Mouse (Mus musculus) megakaryocyte-erythroid progenitor cell, adult 5-6 weeks (primary cell): ENCODE data around the gene Bricd5. TPM values are rescaled to one million over a fixed set of nuclear protein-coding genes. Genes with fewer than 3 reads are reported as not detected.
A peak's percentile ranks its signal among the peaks of the same experiment; 100 is the strongest.
"Not testable (repeated sequence)": the region's sequence is repeated elsewhere in the genome, so short reads cannot be mapped to it uniquely, and the experiment has no call there.

ENCODE experiments used
- ATAC-seq: replicated peaks from 2 replicates; pipeline ENCODE4 v1.8.0; 2016; ENCODE audit warnings: mild to moderate bottlenecking, inconsistent platforms; ENCODE audit not compliant: severe bottlenecking, poor library complexity, low FRiP score, low TSS enrichment
- total RNA-seq, 2 experiments: library from RNA; stranded (forward) in 1 of 2; stranded (reverse) in 1 of 2; fragments of 200-1000, 215-1000 nt in 1 of 2; fragments of >200 nt in 1 of 2; fragmentation: Nextera tagmentation in 1 of 2; gene quantifications; 2 replicates each; pipeline ENCODE4 v1.2.3; 2014 to 2017

Bricd5 gene
- total RNA-seq (2014; fragmentation: Nextera tagmentation) = not detected in 2 replicates
- 0.80 TPM in 1 of 2 replicates, not detected in the other for total RNA-seq (2017)

- no peak for ATAC-seq
These were observed at the start of gene Bricd5 for GRCm38 (mm10) chr17:24473612-24474275. Gene Bricd5, plus strand, starts transcription at chr17:24473884.

GRCm38 (mm10) chr17:24424489-24424888 is 49.2 kb upstream of the Bricd5 start:
- no peak for ATAC-seq

DNA sequence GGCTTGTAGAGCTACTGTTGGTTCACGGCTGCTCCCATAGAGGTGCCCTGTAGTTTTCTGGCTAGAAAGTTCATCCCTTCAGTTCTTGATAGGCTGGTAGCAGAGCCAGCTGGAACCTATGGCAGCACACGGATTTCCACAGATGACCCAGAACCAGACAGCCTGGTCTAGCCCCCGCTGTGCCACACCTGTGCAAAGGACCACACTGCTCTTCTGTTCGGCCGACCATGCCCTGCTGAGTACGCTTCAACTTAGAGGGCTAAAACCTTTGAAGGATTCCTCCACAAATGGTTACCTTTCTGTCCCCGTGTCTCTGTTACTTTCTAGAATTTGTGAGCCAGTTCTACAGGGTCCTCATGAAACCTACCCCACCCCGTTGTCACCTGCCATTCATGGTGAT is 48.4 kb upstream of the Bricd5 start:
- ATAC-seq = not testable (repeated sequence)

DNA sequence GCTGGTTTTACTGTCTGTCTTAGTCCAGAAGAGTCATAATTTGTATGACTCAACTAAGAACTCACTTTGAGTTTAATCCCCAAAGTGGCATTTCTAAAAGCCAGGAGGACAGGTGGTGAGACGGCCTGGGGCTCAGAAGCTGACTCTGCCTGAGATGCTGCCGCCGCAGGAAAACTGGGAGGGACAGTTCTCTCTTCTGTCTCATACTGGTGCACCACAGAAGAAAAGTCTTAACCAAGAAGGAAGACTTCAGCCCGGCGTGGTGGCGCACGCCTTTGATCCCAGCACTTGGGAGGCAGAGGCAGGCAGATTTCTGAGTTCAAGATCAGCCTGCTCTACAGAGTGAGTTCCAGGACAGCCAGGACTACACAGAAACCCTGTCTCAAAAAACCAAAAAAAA is 47.8 kb upstream of the Bricd5 start:
- ATAC-seq = no peak

DNA sequence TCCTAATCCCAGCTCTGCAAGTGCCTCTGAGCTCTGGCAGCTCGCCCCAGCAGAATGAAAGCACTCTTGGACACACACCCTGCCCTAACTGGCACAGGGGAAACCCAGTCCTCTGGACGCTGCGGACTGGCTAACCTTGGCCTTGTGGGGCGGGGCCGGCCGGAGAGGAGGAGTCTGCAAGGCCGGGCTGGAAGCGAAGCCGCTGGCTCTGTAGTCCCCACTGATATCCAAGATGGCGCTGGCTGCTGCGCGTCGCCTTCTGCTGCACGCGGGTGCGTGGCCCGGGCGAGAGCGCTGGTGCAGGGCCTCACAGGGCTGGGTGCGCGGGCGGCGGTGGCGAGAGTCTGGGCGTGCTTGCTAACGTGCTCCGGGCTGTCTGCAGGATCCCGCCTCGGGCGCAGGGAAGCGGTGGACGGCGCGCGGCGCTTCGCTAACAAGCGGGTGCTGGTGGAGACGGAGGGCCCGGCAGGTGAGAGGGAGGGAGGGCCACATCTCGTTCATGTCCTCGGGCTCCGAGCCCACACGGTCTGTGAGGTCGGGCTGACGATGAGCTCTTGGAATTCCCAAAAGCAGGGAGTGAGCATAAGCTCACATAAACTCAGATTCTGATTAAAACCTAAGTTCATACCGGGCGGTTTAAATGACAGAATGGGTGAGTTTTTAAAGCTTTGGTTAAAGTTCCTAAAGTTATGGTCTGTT is 47.1 kb upstream of the Bricd5 start, which contains the start of gene Eci1:
Gene Eci1, plus strand, starts transcription at position 171 of the 699 bp plus-strand sequence.
- peak; percentile 96 for ATAC-seq

- no peak for ATAC-seq
These were observed 46.5 kb upstream of the Bricd5 start for GRCm38 (mm10) chr17:24427170-24427557.

- no peak for ATAC-seq
These were observed 44.3 kb upstream of the Bricd5 start for GRCm38 (mm10) chr17:24429201-24429983.

- ATAC-seq = peak; percentile 46; the same call in 1 of the 2 replicates
These were observed 36.7 kb upstream of the Bricd5 start for GRCm38 (mm10) chr17:24437016-24437415.

GRCm38 (mm10) chr17:24440377-24440776 is 33.3 kb upstream of the Bricd5 start:
- no peak for ATAC-seq

GRCm38 (mm10) chr17:24441148-24441547 is 32.5 kb upstream of the Bricd5 start:
- ATAC-seq = no peak

DNA sequence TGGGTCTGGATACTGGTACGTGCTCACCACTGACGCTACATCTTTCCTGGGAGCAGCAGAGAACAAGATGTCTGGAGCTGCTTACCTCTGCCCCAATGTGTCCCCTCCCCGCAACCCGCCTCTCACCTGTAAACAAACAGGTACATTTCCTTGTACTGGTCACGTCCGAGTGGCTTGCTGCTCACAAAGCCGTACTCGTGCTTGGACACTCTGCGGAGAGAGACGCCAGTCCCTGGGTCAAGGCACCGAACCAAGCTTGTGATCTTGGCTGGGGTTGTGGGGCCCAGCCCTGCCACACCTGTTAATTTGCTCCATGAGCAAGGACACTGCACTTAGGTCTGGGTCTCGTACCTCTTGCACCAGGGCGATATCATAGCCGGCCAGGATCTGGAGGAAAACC is 31.6 kb upstream of the Bricd5 start:
- ATAC-seq = no peak

GRCm38 (mm10) chr17:24442632-24443155 is 31.0 kb upstream of the Bricd5 start, which contains the start of gene Dnase1l2:
Gene Dnase1l2, minus strand, starts transcription at chr17:24443105.
- ATAC-seq = no peak

- no peak for ATAC-seq
These were observed 30.3 kb upstream of the Bricd5 start for GRCm38 (mm10) chr17:24443409-24443808.

DNA sequence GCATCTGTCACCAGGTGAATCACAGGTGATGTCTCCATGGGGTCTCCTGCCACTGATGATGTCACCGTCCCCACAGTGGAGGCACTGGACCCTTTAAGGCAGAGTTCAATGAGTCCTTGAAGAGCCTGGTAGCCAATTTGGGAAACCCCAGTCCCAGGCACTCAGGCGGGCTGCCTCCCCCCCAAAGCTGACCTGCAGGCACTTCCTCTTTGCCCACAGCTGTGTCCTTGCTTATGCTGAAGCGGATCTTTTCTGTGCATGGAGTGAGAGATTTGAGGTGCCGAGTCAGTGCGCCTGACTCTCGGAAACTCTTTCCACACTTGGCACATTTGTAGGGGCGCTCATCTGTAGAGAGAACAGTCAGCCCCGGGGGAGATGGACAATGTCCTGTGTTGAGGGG is 27.1 kb upstream of the Bricd5 start:
- no peak for ATAC-seq

GRCm38 (mm10) chr17:24449507-24449906 is 24.2 kb upstream of the Bricd5 start:
- ATAC-seq = no peak

GRCm38 (mm10) chr17:24451220-24451619 is 22.5 kb upstream of the Bricd5 start:
- ATAC-seq = no peak

DNA sequence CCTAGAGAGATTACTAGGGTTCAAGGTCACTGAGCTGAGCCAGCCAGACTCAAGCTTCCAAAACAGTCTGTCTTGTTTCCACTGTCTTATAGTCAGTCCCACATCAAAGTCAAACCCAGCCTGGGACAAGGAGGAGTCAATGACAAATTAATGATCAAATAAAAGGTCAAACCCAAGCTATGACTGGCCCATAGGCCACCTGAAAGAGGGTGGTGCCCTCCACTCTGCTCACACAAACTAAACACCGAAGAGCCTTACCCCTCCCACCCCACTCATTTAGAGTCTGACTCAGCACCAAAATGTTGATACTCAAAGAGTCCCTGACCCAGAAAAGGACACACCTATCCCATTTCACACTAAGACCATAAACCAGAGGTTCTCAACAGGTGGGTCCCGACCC is 20.3 kb upstream of the Bricd5 start:
- ATAC-seq = no peak

DNA sequence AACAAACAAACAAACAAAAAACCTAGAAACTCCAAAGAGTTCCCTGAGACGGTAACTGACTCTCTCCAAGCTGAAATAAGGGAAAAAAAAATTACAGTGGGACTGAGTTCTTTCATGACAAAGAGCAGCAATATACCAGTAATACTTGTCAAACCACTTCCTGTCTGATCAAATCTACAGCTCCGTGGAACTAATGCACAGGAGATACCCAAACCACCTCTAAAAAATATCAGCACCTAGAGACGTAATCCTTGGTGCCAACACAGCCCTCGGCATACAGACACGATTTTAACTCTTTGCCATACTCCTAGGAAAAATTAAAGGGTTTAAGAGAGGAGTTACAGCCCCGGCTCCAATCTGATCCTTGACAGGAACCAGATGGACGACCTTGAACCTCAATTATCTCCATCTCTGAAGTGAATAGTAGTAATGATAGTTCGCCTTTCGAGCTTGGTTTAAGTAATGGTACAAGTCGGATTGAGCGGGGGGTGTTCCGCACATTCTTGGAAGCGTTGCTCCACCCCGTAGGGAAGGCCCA is 19.4 kb upstream of the Bricd5 start:
- peak; percentile 6; the same call in 1 of the 2 replicates for ATAC-seq

DNA sequence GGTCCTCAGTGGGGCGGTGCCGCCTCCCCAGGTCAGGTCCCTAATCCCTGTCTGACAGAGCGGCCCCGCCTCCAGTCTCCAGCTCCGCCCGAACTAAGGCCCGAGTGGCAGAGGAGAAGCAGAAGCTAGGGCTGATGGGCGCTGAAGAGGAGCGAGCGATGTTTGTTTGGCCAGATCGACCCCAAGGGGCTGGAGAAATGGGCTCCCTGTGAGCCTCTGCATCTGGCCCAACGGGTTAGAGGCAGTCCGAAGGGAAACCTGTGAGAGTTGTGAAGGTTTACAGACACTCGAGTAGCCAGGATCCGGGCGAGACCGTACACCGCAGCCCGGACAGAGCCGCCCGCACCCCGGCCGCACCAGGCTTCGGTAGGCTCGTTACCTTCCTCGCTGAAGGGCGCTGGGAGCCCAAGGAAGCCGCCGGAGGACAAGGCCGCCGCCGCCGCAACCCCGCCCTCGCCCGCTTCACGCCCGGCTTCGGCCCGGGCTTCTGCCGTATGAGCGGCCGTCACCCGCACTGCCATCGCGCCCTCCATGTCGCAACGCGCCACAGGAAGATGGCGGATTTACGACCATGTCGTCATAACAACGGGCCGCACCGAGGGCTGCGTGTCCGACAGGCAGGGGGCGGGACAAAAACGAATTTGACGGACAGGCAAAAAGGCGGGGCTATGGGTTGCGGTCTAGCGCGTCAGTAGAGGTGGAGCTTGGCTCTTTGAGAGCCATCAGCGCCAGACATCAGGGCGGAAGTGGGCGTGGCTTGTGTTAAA is 18.7 kb upstream of the Bricd5 start:
- peak; percentile 95 for ATAC-seq
